Mouse (Mus musculus) pancreas, adult 10 weeks (tissue): ENCODE measurements around the gene Gm2001. TPM values are rescaled to one million over a fixed set of nuclear protein-coding genes. Genes with fewer than 3 reads are reported as not detected.

Source experiments
- polyA plus RNA-seq: library from polyadenylated mRNA; stranded (reverse); fragments of 350-450 nt; fragmentation: Illumina TruSeq; extraction: RNeasy Lipid Tissue Mini Kit (QIAGEN cat#74804); gene quantifications from one replicate; pipeline ENCODE4 v1.2.3, GENCODE M21; 2015; ENCODE audit warnings: low read depth, low replicate concordance; ENCODE audit not compliant: insufficient read depth

Gene Gm2001
- not detected for polyA plus RNA-seq

GRCm38 (mm10) chr12:87842239-87842638, at the start of gene Gm2001:
TSS of gene Gm2001 (minus strand) at chr12:87842339.

GRCm38 (mm10) chr12:87873772-87874171, 31.6 kb upstream of the Gm2001 start, which contains the start of gene Gm2016:
TSS of gene Gm2016 (plus strand) at chr12:87874072.

GRCm38 (mm10) chr12:87816277-87816676, 25.9 kb downstream of the Gm2001 start, which contains the start of gene BB287469:
TSS of gene BB287469 (plus strand) at chr12:87816577.

GRCm38 (mm10) chr12:87795212-87795611, 46.9 kb downstream of the Gm2001 start, which contains the start of gene Gm21936:
TSS of gene Gm21936 (plus strand) at chr12:87795512.

Other genes starting within 250 kb of the Gm2001 start
- not detected for gene Oog1, start 239.7 kb downstream of the Gm2001 start, polyA plus RNA-seq
- gene Gm4027, start 223.5 kb downstream of the Gm2001 start, polyA plus RNA-seq, result not detected
- gene Gm16381, start 197.7 kb downstream of the Gm2001 start, polyA plus RNA-seq, result not detected
- gene Gm21319, start 66.6 kb downstream of the Gm2001 start, polyA plus RNA-seq, result not detected
- gene Gm21936, start 46.8 kb downstream of the Gm2001 start, polyA plus RNA-seq, result not detected
- gene BB287469, start 25.8 kb downstream of the Gm2001 start, polyA plus RNA-seq, result not detected
- not detected for gene Gm2016, start 31.7 kb upstream of the Gm2001 start, polyA plus RNA-seq
- not detected for gene Gm2022, start 53.0 kb upstream of the Gm2001 start, polyA plus RNA-seq
- not detected for gene Gm2035, start 77.5 kb upstream of the Gm2001 start, polyA plus RNA-seq
- not detected for gene Gm2042, start 111.7 kb upstream of the Gm2001 start, polyA plus RNA-seq
- gene Gm2075, start 169.5 kb upstream of the Gm2001 start, polyA plus RNA-seq, result not detected
- gene Gm6803, start 176.4 kb upstream of the Gm2001 start, polyA plus RNA-seq, result not detected
- not detected for gene Gm2056, start 184.7 kb upstream of the Gm2001 start, polyA plus RNA-seq
- not detected for gene Gm16368, start 241.4 kb upstream of the Gm2001 start, polyA plus RNA-seq